Mouse (Mus musculus) ES-E14 (cell line): ENCODE data around the gene Gart.

ENCODE experiments used
- CHD2 ChIP-seq: IDR thresholded peaks from 2 replicates; pipeline ENCODE4 v1.6.1; 2014; ENCODE audit warnings: mild to moderate bottlenecking, low read depth, low read length, inconsistent platforms
- MAFK ChIP-seq: IDR thresholded peaks from 2 replicates; pipeline ENCODE4 v1.6.1; 2014; ENCODE audit warnings: mild to moderate bottlenecking, low read depth, low read length, inconsistent platforms; ENCODE audit not compliant: insufficient read depth
- ZC3H11A ChIP-seq: IDR thresholded peaks from 2 replicates; pipeline ENCODE4 v1.6.1; 2012; ENCODE audit warnings: low read depth, mild to moderate bottlenecking, inconsistent platforms, low read length, borderline replicate concordance
- ZNF384 ChIP-seq: IDR thresholded peaks from 2 replicates; pipeline ENCODE4 v1.6.1; 2012; ENCODE audit warnings: low read depth, low read length, inconsistent platforms

- no peak for TF ChIP-seq MAFK
- no peak for TF ChIP-seq CHD2
- no peak for TF ChIP-seq ZNF384
- no peak for TF ChIP-seq ZC3H11A
Observed at GRCm38 (mm10) chr16:91612525-91612924, 34.2 kb downstream of the Gart start.
